Mouse (Mus musculus) lung, adult 2 months (tissue): ENCODE data around the gene Ambra1.

ENCODE experiments used
- CTCF ChIP-seq: fragments of 200-500 bp; IDR thresholded peaks from 2 replicates; pipeline ENCODE4 v1.5.1; 2011; ENCODE audit warnings: mild to moderate bottlenecking, low read length, control low read depth; ENCODE audit not compliant: insufficient read depth
- POLR2A ChIP-seq: fragments of 200-500 bp; IDR thresholded peaks from 2 replicates; pipeline ENCODE4 v1.6.1; 2011; ENCODE audit warnings: low read depth, mild to moderate bottlenecking, control low read depth, low read length, borderline replicate concordance; ENCODE audit errors: extremely low read depth

GRCm38 (mm10) chr2:91795091-91795490 lies 65.2 kb downstream of the Ambra1 start:
- TF ChIP-seq POLR2A (no peak), CTCF (no peak)
